Mouse (Mus musculus) c-Kit-positive CD71-positive TER-119-positive erythroid progenitor cells, embryonic 14.5 days (primary cell): Measurements from ENCODE around the gene Raly.

Experiments
- DNase-seq: peaks from one replicate; pipeline ENCODE4 v3.0.0-alpha.2; 2013; ENCODE audit warnings: low spot score

Gene Raly

DNA sequence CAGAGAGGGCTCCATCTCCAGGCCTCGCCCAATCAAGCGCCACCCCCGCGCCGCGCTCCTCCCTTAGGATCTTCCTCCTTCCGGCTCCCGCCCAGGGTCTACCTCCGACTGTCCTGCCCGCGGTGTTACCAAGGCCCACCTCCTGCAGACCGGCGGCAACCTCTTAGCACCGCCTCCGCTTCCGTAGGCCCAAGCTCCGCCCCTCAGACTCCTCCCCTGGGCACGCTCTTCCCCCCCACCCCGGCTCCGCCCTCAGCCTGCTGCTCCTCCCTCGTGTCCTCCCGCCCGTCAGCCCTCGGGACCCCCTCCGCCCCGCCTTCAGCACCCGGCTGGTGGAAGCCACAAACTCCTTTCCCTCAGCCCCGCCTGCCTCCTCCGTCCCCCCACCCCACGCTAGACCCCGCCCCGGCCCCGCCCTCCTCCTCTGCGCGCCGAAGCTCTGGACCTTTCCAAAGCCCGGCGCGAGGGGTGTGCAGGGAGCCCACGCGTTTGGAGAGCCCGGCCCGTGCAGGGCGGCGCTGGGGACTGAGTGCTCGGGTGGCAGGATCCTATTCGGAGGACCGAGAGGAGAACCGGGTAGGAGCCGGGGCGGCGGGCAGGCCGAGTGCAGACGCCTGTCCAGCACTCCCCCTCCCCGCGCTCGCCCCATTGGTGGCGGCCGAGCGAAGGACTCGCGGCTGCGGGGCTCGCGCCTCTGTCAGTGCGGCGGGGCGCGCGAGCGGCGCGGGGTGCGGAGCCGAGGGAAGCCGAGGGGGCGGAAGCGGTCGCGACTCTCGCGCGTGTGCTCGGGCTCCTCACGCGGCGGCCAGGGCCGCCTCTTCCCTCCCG lies at the start of gene Raly, which contains the start of gene a:
Raly (plus strand) TSS at position 441 of the 828 bp plus-strand sequence.
a (plus strand) TSS at position 747 of the 828 bp plus-strand sequence.
- peak; percentile 98 for DNase-seq

DNA sequence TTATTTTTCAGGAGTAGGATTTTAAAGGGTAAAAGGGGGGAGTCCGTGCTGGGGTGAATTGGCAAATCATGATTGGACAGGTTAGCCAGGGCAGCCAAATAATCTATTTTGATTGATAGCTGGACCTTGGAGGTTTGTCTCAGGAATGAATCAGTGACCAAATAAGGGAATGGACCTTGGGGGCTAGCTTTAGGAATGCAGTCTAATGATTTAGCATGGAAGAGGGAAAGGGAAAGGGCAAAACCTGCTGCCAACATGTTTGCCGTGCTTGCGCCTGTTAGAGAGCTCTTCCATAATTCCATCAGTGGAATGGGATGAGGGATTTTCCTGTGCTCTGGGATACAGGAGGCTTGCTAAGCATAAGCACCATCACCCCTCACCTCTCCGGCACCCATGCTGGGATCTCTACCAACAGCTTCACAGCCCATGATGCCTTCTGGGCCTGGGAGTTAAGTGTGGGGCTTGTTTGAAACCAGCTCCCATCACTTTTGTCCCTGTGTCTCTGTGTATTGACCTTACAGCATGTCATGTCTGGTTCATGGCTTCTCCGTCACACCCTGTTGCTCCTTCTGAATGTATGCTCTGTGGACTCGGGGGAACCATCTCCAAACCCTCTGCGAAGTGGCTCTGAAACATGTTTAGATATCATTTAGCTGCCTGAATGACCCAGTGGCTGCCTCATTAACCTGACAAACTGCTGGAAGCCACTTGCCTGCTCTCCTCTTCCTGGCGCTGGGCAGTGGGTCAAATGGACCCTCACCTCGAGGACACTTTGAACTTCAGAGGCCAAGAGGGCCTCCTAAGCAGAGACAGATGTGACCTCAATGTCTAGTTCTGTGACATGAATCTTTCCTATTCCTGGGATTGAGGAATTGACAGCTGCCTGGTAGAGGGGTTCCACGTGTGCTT lies 47.7 kb upstream of the Raly start:
- DNase-seq: no peak

DNA sequence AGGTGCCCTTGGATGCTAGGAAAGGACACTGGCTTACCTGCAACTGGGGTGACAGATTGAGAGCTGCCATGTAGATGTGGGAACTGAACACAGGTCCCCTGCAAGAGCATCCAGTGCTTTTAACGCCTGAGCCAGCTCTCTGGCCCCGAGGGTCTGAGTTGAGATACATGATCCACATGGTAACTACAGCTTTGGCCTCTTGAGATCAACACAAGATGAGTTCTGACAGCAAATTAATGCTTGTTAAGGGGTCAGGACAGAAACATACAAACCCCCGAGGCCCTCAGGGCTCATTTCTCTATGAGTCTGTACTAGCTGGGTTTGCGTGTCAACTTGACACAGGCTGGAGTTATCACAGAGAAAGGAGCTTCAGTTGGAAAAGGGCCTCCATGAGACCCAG lies 47.0 kb upstream of the Raly start:
- DNase-seq: no peak

DNA sequence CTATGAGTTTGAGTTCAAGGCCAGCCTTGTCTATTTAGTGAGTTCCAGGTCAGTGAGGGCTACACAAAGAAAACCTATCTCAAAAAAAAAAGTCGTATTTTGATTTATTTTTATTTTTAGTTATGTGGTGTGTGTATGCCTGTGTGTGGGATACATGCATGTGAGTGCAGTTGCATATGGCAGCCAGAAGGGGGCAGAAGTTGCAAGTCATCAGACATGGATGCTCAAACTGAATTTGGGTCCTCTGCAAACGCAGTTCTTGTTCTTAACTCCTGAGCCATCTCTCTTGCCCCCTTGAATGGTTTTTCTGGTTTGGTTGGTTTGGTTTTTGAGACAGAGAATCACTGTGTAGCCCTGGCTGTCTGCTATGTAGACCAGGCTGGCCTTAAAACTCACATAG lies 42.5 kb upstream of the Raly start:
- DNase-seq: peak; percentile 13

DNA sequence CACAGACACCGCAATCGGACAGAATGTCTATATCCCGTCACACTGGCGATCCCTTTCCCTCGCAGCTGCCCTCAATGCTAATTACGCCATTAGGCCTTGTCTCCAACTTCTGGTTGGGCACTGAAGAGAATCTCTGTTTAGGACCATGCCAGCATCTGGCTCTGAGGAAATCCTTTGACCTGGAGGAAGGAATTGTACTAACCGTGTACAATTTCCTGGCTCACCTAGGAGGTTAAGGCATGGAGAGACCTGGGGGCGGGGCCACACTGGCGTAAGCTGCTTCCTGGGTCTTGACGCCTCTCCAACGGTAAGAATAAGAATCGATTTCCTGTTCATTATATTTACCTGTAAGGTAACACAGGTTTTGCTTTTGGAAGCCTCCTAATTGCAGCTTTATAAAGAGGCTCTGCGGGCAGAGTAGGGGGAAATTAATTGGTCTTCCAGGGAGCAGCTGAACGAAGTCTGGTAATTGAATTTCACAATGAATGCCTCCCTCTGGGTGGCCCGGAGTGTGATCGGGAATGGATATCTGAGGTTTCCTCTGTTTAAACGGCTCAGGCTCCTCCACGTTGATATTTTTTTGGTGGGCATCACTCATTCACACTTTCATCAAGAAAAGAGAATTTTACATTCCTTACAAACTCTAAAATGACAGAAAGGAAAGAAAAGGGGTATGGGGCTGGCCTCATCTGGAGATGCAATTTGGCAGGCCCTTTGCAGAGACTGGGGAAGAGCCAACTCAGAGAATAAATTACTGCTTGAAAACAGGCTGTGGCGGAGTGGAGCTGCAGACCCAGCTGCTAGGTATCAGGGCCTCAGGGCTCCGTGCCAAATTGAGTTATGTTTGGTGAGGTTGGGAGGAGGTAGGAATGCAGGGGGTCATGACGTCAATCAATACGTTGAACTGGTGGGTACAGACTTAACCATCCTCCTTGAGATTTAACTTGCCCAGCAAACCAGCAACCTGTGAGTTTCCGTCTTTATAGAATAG lies 41.6 kb upstream of the Raly start:
- no peak for DNase-seq

DNA sequence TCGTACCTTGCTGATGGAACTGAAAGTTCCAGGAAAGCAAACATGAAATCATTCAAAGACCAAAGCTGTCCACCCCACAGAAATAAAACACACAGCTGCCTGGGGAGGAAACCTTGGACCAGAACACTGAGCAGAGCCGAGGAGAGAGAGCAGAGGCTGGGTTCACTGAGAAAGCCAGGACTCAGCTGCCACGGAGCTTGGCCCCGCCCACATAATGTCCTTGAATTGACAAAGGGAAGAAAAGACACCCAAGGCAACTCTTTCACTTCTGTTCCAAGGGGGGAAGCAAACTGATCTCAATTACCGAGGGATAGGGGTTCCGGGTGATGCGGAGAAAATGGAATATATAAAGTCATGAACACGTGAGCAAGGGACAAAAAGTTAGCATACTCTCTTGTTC lies 39.0 kb upstream of the Raly start:
- DNase-seq: no peak

DNA sequence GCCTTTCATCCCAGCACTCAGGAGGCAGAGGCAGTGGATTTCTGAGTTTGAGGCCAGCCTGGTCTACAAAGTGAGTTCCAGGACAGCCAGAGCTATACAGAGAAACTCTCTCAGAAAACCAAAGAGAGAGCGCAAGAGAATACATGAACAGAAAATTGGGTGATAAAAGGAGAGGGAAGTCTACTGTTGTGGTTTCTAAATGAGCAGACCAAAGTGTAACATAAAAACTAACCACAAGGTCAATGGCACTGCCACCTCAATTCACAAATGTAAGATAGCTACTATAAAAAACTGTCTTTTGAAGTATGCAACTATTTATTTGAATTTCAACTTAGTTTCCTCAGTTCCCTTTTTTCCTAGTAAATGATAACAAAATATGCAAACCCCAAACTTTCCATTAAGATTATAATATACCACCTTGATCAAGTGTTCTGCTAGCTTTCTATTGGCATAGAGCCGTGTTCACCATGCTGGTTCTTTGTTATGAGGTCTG lies 36.8 kb upstream of the Raly start:
- no peak for DNase-seq

DNA sequence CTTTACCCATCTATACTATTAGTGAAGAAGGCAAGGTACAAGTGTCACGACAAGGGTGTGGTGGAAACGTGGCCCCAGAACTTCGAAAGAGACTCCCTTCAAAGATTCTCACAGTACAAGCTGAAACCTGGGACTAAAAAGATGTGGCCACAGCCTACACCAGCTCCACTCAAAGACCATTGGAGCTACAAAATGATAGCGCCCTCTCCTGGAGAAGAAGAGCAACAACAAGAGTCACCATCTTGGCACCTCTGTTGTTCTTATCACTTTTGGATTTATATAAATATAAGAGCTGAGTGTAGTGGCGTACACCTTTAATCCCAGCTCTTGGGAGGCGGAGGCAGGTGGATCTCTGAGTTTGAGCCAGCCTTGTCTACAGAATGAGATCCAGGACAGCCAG lies 35.1 kb upstream of the Raly start:
- DNase-seq: peak; percentile 20

DNA sequence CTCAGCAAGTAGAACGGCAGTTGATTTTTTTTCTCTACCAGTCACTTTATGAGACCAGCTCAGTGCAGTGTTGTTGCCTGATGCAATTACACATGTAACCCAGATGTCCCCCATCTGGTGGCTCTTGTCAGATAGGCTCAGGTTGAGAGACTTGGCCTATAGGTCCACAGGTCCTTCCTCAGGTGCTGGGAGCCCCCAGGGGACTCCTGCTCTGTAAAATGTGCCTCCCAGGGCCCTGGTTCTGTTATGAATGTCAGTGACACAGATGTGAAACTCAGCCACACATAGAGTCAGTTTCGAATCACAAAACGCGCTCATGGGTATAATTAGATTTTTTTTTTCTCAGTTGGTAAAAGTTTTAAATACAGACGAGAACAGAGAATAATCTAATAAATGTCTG lies 33.2 kb upstream of the Raly start:
- DNase-seq: no peak

DNA sequence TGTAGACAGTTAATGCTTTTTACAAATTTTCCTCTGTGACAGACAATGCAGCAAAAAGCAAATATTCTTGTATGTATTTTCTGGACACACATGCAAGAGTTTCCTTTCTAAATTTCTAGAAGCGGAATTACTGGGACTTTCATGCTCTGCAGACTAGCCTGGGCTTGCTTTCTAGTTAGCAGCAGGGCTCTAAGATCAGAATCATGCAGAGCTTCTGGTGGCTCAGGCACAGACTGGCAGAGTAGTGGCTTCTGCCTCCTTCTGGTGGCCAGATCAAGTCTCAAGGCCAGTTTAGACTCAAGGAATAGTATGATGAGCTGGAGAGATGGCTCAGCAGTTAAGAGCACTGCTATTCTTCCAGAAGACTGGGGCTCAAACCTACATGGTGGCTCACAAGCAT lies 32.4 kb upstream of the Raly start:
- DNase-seq: no peak

DNA sequence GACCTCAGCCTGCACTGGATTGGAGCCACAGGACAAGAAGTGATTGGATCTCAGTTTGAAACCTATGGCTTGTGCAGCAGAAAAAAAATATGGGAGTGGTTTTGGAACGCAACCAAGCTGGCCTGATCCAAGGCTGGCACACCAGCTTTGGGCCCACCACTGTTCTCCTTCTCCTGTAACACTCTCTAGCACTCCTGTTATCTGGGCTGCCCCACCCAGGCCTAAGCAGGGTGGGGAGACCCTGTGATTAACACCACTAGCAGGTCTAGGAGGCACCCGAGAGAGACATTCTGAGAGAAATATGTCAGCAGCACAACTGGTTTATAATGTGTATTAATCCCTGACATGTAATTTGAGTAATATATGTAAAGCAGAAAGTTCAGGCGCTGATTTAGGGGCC lies 27.7 kb upstream of the Raly start:
- DNase-seq: peak; percentile 32

DNA sequence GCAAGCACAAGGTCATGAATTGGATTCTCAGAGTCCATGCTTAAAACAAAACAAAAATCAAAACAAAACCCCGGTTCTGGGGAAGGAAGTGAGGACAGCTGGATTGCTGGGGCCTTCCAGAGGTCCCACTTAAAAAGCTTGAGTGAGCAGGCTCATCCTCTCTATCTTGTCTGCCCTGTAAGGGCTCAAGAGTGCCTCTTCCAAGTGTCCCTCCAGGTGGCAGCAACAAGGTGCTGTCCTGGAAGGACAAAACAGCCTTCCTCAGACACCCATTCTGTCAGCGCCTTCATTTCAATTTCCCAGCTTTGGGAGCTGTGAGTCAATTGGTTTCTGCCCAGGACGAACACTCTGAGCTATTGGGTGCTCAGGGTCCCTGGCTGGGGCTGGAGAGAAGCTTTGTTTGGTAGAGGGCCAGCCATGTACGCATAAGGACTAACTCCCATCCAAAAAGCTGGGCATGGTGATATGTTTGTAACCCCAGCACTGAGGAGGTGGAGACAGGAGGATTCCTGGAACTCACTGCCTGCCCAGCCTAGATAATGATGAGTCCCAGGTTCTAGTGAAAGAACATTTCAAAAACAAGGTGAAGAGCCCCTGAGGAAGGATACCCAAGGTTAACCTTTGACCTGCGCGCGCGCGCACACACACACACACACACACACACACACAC lies 25.9 kb upstream of the Raly start:
- peak; percentile 80 for DNase-seq

DNA sequence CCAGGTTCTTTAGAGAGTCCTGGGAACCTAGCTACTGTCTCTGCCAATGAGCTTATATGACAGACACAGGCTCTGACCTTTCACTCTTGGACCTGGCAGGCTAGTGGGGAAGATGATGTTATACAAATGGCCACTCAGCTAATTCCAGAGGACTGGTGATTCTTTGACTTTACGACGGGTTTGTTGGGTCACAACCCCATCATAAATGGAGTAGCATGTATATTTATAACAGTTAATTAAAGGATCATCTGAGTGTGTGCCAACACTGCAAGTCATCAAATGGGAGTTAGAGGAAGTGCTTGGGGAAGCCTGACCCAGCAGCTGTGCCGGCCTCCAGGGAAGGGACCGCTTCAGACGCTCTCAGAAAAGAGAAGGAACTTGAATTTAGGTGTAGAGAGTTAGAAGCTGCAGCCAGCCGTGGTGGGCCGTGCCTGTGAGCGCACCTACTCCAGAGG lies 25.3 kb upstream of the Raly start:
- peak; percentile 32 for DNase-seq

DNA sequence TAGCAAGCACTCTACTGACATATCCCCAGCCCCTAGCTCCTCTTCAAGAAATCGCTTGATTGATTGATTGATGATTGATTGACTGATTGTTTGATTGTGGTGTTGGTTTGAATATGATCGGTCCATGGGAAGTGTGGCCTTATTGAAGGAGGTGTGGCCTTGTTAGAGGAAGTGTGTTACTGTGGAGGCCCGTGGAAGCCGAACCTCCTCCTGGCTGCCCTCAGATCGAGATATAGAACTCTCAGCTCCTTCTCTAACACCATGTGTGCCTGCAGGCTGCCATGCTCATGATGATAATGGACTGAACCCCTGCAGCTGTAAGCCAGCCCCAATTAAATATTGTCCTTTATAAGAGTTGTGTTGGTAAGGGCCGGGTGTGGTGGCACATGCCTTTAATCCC lies 23.8 kb upstream of the Raly start:
- no peak for DNase-seq

DNA sequence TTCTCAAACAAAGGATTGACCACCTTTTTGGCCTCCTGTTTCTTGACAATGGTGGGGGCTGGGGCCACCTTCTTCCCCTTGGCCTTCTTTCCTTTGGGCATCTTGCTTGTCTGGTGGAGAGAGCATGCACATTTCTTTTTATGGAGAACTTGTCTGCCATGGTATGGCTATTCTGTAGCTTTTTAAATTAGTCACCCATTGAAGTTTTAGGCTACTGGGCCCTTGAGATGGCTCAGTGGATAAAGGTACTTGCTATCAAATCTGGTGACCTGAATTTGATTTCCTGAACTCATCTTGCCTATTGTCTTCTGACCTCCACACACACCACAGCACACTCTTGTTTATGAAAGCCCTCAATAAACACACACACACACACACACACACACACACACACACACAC lies 21.0 kb upstream of the Raly start, which contains the start of gene Gm14214:
Gm14214 (minus strand) TSS at position 101 of the 400 bp plus-strand sequence.
- DNase-seq: no peak

DNA sequence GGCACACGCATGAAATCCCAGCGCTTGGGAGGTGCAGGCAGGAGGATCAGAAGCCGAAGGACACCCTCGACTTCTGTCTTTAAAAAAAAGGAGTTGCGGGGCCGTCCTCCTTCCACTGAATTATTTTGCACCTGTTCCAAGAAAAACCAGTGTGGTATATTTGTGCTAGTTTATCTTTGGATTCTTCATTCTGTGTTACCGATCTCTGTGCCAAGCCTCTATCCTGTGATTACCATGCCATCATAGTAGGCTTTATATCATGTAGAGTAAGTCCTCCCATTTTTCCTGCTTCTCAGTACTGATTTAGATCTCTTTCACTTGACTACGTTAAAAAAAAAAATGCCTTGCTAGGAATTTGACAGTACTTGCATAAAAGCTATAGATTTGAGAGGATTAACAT lies 19.3 kb upstream of the Raly start:
- DNase-seq: no peak

DNA sequence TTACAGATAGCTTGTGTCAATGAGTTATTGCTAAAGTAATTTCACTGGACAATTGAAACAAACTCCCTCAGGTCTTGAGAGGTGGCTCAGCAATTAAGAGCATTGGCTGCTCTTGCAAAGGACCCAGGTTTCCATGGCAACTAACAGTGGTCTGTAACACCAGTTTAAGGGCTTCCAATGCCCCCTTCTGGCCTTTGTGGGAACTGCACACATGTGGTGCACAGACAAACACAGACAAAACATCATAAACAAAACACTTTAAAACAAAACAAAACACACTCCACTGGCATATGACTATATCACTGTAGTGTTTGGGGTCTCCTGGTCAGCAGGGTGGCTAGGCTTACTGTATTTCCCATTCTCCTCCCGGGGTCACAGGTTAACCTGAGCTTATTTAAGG lies 16.9 kb upstream of the Raly start:
- DNase-seq: peak; percentile 48

DNA sequence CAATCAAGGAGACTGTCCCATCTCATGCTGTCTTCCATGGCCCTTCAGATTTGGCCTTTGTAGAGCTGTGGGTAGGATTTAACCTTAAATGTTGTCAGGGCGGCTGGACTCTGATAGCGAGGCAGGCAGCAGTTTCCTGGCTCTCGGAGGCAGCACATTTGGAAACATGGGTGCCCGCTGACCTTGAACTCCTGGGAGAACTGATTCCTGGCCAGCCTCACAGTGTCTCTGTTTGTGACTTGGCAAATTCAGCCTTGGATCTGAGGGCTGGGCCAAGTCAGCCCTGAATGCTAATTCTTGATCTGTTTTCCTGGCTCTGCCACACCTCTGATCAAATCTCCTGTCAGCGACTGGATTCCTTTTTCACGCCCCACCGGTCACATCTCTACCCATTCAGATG lies 14.4 kb upstream of the Raly start:
- DNase-seq: no peak

DNA sequence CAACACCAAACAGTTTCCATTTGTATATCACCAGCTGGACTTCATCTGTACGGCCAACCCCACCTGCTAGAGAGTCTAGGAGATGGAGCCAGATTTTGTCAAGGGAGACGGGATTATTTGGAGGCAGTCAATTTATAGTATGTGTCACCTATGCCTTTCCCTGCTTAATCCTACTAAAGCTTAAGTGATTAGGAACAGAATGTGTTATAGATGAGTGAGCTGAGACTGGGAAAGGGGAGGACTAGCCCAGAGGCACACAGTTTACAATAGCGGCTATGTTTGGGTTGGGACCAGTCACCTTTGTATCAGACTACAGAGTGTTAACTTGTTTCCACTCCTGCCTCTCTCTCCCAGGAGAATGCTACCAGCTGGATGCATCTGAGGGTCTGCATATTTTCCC lies 11.2 kb upstream of the Raly start:
- no peak for DNase-seq

DNA sequence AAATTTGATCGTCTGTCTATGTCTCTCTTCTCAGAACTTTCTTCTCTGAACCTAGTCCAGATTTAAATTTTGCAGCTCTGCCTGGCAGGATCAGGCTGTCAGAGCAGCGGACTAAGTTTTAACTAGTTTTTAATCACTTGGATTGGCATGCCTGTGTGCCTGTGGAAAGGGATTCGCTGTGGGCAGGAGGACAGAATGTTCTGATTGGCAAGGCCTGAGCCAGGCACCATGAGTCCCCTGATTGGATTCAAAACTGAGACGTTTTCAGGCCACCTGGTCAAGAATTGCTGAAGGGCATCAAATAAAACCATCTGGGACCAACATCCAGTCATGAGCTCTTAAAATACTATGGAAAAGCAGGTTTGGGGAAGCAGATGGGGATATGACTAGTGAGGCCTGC lies 8.5 kb upstream of the Raly start:
- DNase-seq: no peak
